Mouse (Mus musculus) cerebellum, postnatal 10 days (tissue): ENCODE results near the gene Ube2v1.

Source experiments
- DNase-seq, 2 experiments: peaks; one replicate each; pipeline ENCODE4 v3.0.0; 2021; ENCODE audit warnings: mixed read lengths in 2 of 2

Gene Ube2v1

GRCm38 (mm10) chr2:167588774-167589577 is 42.9 kb downstream of the Ube2v1 start:
- DNase-seq: no peak

DNA sequence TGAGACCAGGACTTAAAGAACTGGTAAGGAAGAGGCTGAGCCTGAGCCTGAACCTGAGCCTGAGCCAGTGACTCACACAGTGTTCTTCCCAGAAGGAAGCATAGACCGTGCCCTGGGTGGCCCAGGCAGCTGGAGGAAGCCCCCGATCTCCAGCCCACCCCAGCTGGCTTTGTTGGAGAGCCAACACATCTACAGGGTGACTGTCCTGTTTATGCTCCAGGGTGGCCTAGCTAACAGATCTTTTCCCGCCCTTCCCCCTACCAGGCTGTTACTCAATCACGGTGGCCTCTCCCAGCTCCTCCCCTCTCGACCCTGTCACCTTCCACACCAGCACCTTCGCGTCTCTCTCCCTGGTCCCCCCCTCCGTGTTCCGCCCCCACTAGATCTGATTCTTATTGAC is 44.9 kb downstream of the Ube2v1 start:
- no peak for DNase-seq

GRCm38 (mm10) chr2:167586041-167586440 is 45.9 kb downstream of the Ube2v1 start:
- DNase-seq: no peak

- no peak for DNase-seq
Measured at GRCm38 (mm10) chr2:167585273-167585672, 46.6 kb downstream of the Ube2v1 start.

DNA sequence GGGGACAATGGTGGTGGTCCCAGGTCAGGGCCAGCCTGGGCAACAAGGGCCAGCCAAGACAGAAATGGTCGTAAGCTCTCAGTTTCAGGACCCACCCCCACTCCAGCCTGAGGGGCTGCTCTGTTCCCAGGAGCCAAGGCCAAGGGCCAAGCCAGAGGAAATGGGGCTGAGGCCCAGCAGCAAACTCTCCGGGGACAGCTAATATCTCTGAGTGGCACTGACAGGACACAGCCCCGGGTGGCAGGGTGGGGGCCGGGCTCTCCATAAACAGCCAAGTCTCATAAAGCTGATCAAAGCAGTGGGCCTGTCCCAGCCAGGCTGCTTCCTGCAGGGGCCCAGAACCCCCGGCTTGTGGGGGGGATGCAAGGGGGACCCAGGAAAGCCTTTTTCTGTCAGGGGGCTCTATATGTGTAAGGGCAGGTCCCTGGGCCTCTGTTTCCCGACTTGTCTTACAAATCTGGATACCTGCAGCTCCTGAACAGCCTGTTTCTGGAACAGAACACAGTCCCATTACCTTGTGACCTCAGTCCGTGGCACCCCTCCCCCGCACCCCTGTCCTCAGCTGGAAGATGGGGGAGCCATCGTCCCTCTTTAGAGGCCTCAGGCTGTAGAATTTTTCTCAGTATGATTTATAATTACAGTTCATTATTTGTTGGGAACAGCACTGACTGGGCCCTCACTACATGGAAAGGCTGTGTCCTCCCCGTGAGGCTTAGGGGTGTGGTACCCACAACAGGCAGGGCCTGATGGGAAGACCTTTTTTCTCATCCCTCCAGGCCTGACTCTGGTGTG is 48.5 kb downstream of the Ube2v1 start:
- no peak for DNase-seq

DNA sequence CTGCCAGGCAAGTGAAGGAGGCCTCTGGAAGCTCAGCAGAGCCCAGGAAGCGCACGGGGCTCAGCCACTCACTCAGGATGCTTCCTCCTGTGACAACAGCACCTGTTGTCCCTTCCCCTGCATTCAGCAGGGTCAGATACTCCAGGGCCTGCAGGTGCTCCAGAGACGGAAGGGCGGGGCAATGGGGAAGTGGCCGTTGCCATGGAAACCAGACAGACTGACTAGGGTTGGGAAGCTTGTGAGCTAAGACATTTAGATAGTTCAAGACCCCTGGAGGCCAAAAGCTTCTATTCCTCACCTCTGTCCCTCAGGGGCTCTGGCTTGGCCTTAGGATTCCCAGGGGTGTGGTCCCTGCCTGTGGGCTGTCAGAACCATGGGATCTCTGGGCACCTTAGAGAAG is 53.4 kb downstream of the Ube2v1 start:
- DNase-seq: no peak

GRCm38 (mm10) chr2:167577186-167577785 is 54.6 kb downstream of the Ube2v1 start:
- no peak for DNase-seq

DNA sequence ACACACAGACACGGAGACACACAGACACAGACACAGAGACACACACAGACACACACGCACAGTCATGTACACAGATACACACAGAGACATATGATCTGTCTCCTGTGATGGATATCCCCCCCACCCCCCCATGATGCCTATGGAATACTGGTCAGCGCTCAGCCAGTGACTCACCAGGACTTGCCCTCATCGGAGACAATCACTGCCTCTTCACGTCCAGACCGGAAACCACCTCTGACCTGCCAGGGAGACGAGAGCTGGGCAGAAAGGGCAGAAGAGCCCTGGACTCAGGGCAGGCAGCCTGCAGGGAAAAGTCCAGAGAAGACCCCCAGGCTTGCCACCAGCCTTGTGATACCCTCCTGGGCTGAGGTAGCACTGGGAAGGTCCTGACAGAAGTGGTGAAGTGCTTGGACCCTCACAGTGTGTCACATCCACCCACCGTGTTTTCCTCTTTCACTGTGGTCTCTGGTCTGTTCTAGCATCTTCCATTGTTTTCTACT is 55.7 kb downstream of the Ube2v1 start:
- DNase-seq: no peak

DNA sequence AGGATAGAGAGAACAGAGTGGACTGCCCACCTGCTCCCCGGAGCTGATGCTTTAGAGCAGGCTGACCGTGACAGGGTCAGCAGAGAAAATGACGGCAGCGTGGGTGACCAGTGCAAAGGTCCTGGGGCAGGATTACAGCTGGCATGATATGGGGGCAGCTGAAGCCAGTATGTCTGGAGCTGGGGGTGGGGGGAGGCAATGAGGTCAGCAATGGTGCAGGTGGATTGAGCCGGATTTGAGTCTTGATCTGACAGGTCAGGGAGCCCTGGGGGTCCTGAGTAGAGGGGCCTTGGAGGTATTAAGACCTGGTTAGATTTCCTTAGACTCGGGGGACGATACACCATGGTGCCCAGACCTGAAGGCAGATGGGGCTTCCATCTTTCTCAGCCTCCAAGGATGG is 56.3 kb downstream of the Ube2v1 start:
- DNase-seq: no peak

GRCm38 (mm10) chr2:167574814-167575213 is 57.1 kb downstream of the Ube2v1 start:
- peak in 1 of 2 experiments; percentile 37 for DNase-seq

- no peak for DNase-seq
Measured at GRCm38 (mm10) chr2:167571442-167572220, 60.3 kb downstream of the Ube2v1 start.

DNA sequence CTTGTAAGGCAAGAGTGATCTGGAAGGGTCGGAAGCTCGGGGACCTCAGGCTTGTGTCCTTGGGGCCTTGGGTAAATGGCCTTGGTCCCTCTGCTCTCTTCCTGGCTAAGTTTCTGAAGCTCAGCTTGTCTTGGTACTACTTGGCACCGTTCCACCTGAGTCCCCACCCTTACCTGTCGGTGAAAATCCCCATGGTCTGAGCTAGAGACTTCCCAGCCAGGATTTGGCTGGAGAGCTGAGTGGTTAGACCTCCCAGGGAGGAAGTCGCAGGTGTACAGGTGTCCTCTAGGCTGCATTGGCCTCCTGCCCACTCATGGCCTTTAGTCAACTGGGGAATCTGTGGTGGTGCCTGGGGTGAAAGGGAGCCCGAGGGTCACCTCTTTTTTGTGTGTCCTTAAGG is 61.1 kb downstream of the Ube2v1 start:
- no peak for DNase-seq

DNA sequence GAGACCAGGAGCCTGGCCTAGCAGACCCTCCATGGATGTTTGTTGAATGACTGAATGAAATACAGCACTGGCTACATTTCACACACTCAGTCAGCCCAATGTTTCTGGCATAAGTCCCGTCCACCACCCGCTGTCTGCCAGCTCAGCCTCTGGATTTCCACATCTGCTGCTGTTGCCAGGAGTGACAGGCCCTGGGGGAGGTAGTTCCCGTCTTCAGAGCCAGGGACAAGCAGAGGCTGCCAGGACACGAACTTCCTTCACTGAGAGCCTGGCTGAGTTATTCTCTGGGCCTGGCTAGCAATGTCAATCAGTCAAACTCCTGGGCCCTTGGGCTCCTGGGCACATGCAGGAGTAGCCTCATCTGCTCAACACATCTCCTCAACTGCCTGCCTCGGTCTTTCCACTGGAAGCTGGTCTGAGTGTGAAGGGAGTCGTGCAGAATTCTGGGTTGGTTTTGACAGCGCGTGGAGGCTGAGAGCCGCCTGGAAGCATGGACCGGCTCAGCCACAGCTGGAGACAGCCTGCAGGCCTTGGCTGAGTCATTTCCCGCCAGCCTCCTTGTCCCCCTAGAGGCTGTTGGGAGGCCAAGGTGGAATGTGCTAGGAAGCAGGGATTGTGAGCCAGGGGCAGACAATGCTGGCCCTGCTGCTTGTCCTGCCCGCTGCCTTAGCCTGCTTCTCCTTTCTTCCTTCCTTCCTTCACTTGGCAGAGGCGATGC is 61.8 kb downstream of the Ube2v1 start:
- peak in 1 of 2 experiments; percentile 55 for DNase-seq

DNA sequence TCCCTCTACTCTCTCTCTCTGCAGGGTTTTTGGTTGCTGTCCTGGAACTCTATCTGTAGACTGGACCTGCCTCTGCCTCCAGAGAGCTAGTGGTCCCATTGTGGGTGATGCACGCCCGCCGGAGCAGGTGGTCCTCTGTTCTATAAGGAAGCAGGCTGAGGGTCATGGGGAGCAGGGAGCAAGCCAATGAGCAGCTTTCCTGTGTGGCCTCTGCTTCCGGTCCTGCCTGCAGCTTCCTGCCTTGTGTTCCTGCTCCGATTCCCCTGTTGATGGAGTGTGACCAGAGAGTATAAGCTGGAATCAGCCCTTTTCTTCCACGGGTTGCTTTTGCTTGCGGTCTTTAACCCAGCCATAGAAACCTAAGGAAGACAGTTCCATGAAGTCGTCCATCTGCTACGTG is 63.8 kb downstream of the Ube2v1 start:
- DNase-seq: no peak

GRCm38 (mm10) chr2:167565682-167566081 is 66.2 kb downstream of the Ube2v1 start:
- DNase-seq: peak in 1 of 2 experiments; percentile 32

GRCm38 (mm10) chr2:167565312-167565656 is 66.6 kb downstream of the Ube2v1 start:
- DNase-seq: no peak

- peak in 1 of 2 experiments; percentile 39 for DNase-seq
Measured at GRCm38 (mm10) chr2:167564551-167565311, 67.2 kb downstream of the Ube2v1 start.

DNA sequence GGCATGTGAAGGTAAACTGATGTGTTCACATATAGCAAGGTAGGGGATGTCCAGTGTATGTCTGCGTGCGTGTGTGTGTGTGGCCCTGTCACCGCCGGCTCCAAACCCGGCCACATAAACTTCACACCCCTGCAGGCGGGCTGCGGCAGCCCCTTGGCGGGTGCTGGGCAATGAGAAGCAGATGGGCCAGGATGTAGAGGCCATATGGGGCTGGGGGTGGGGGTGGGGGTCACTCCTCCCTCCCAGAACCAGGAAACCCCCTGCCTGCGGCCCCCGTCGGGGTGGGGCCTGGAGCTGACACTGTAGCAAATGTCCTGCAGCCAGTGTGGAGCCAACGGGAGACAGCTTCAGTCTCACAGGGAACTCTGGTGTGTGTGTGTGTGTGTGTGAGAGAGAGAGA is 68.2 kb downstream of the Ube2v1 start:
- peak; percentile 36 to 72 for DNase-seq

DNA sequence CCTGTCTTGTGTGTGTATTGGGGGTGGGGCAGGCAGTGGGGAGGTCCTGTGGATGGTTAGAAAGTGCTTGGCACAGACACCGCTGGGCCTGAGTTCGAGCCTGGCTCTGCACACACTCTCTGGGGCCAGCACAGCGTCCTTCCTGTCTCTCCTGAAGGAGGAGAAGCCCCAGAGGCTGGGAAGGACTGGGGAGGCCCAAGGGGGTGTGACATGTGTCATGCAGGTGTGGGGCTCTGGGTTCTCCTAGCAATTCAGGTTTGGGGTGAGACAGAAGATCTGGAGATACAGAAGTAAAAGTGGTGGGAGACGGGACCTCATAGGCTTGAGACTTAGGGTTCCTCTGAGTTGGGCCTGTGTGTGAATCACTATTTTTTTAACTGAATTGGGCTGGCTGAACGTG is 68.9 kb downstream of the Ube2v1 start:
- DNase-seq: no peak

DNA sequence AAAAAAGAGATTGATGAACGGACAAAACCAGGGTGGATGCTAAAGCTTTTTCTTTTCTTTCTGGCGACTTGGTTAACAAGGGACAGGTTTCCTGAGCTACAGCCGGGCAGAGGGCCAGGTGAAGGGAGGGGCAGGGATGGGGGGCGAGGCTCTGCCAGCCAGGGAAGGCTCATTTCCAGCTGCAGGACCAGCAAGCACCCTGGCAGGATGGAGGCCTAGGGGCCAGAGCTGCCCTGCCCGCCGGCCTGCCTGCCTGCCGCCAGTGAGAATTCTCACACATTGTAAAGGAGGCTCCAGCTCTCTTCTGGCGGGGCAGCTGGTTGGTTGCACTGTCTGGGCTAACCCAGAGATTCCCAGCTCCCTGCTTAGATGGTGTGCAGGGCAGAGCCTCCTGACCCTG is 69.8 kb downstream of the Ube2v1 start:
- DNase-seq: peak; percentile 81 to 85

GRCm38 (mm10) chr2:167559413-167559812 is 72.5 kb downstream of the Ube2v1 start:
- DNase-seq: no peak
